Mouse (Mus musculus) spleen, adult 18-20 months (tissue): ENCODE measurements around the gene Gm2a.

Experiments
- DNase-seq, 2 experiments: peaks; one replicate each; pipeline ENCODE4 v3.0.0; 2022; ENCODE audit warnings: mixed read lengths in 2 of 2

The Gm2a gene

GRCm38 (mm10) chr11:55131946-55132345 lies 34.0 kb downstream of the Gm2a start:
- DNase-seq = no peak

GRCm38 (mm10) chr11:55133204-55133603 lies 35.3 kb downstream of the Gm2a start:
- no peak for DNase-seq

DNA sequence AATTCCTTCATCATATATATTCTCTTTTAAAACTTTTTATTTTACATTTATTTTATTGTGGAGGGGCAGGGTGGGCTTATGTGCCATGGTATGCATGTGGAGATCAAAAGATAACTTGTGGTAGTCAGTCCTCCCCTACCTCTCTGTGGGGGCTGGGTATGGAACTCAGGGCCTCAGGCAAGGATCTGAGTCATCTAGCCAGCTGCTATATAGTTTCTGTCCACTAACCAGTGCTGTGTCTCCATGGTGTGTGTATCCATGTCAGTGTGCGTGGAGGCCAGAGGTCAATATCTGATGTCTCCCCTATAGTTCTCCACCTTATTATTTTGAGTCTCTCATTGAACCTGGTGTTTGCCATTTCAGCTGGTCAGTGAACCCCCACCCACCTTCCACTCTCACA lies 36.5 kb downstream of the Gm2a start:
- DNase-seq = no peak

DNA sequence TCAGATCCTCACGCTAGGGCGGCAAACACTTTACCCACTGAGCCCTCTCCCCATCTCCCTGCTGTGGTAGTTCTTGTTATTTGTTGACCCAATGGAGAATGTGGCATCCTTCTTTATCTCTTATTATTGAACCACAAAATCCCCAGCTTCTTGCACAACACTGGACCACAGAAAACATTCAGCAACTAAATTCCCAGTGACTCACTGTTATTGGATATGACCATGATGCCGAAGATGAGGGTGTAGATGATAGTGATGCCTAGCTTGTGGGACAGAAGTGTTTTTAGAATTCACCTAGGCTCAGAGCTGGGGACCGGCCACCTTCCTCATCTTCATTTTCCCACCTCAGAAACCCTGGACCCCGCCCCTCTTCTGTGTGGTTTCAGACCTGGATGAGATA lies 37.0 kb downstream of the Gm2a start:
- no peak for DNase-seq

DNA sequence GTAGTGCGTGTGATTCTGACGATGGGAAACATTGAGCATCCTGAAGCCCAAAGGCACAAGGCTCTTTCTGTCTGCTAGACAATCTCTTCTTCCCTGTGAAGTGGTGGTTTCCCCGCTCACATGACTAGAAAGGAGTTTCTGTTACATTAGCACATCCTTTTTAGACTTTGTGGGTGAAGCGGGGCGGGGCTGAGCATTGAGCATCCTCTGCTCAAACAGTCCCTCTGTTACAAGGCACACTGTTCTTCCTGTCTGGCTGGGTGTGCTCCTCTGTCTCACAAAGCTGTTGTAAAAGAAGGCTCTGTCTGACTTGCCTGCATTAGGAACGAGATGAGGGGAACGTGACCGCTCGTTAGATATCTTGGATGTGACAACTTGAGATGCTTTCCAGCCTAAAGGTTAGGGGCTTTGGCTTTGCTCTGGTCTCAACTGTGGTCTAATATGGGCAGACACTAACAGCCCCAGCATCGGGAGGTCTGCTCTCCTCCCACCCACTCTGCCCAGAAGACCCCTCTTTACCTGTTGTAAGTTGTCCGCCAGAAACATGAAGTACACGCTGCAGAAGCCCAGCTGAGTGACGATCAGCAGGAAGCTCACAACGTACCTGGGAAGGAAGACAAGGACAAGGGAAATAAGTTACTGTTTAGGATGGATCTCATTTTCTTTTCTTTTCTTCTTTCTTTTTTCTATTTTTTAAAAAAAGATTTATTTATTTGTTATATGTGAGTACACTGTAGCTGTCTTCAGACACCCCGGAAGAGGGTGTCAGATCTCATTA lies 39.0 kb downstream of the Gm2a start:
- peak; percentile 72 to 75 for DNase-seq

DNA sequence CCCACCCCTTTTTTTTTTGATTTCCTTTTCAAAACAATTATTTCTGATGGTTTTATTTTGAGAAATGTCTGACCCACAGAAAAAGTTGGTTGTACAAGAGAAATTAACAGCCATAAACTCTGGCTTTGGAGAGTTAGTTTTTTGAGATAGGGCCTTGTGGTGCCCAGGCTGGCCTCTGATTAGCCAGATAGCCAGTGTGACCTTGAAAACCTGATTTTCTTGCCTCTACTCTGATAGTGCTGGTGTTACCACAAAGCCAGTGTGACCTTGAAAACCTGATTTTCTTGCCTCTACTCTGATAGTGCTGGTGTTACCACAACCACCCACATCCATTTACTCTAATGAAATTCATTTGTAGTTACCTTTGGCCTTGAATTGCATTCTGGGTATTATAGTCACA lies 39.7 kb downstream of the Gm2a start:
- DNase-seq = no peak

DNA sequence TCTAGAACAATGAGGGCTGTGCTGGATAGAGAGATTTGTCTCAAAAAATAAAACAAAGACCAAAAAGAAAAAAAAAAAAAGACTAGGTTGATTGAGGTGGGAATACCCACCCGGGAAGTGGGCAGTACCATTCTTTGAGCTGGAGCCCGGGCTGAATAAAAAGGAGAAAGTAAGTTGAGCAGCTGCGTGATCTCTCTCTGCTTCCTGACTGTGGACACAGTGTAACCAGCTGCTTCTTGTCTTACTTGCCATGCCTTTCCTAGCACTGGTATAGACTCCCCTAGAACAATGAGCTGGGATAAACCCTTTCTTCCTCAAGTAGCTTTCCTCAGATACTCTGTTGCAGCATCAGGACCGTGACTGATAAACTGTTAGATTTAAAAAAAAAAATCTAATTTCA lies 43.6 kb downstream of the Gm2a start:
- DNase-seq = no peak

DNA sequence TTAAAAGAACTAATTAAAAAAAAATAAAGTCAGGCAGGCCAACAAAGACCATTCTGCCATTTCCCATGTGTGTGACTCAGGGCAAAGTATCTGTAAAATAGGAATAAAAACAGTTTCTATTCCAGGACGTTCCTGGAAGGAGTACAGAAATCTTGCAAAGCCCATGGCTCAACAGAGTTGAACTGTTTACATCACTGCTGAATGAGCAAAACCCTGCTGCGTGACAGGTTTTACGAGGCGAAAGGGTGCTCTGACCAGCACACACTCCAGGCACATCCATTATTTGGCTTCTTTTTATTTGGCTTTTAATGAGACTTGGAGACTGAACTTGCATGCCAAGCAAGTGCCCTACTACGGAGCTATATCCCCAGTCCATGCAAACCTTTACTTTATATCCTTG lies 46.1 kb downstream of the Gm2a start:
- DNase-seq = no peak

DNA sequence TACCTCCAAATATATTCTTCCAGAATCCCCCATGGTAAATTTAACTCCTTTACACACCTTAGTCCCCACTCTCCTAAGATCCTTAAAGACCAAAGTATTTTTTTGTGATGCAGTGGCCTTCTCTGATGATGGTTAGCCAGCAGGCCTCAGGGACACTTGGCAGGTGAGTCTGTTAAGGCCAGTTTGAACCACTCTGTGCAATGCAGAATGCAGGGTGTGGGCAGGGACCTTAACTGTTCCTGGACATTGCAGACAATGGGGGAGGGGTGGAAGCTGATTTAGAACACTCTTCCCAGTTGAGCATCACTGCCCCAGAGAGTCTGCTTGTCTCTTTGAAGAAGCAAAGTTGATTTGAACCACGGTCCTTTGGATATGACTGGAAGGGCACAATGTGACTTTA lies 48.9 kb downstream of the Gm2a start:
- DNase-seq = no peak

GRCm38 (mm10) chr11:55147423-55147822 lies 49.5 kb downstream of the Gm2a start:
- no peak for DNase-seq

DNA sequence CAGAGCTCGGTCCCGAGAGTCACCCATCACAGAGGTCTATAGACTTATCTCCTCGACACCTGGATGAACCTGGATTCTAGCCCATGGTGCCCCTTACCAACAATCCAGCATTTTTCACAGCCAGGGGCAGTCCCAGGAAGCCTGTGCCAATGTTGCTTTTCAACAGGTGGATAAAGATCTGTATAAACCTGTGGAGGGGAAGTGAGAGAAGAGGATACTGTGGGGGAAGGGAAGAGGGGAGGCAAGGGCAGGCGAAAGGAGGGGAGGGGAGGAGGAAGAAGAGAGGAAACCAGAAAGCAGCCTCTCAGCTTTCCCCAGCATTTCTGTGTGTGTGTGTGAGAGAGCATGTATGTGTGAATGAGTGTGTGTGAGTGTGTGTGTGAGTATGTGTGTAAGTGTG lies 50.5 kb downstream of the Gm2a start:
- DNase-seq = no peak

DNA sequence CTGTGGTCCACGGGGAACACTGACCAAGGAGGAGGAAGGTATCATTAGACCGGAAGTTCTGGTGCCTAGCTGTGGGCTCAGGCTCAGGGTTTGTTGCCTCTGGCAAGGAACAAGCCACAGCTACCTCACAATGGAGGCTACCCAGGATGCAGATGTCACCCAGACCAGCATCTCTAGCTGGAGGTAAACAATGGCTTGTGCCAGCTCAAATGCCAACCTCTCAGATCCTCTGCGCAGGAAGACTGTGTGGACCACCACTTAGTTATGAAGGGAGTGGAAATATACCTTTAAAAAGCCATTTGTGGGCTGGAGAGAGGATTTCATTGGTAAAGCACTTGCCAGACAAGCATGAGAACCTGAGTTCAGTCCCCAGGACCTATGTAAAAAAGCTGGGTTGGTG lies 53.7 kb downstream of the Gm2a start, which contains the start of gene Slc36a3:
Slc36a3 (minus strand) TSS at position 101 of the 400 bp plus-strand sequence.
- no peak for DNase-seq

- DNase-seq = no peak
Measured at GRCm38 (mm10) chr11:55154398-55155069, 56.6 kb downstream of the Gm2a start.

DNA sequence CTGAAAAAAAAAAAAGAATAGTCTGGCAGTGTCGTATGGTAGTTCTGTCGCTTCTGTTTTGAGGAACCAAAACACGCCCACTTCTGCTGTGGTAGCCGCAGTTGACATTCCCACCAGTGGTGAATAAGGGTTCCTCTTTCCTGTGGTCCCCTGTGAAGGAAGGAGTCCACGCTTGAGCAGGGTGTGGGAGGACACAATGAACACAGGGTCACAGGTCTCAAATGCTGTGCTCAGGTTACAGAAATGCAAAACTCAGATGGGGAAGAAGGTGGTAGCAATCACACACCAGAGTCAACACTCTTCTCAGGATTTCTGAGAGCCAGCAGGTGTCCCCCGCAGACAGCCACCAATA lies 57.1 kb downstream of the Gm2a start:
- DNase-seq = peak; percentile 42 to 60

DNA sequence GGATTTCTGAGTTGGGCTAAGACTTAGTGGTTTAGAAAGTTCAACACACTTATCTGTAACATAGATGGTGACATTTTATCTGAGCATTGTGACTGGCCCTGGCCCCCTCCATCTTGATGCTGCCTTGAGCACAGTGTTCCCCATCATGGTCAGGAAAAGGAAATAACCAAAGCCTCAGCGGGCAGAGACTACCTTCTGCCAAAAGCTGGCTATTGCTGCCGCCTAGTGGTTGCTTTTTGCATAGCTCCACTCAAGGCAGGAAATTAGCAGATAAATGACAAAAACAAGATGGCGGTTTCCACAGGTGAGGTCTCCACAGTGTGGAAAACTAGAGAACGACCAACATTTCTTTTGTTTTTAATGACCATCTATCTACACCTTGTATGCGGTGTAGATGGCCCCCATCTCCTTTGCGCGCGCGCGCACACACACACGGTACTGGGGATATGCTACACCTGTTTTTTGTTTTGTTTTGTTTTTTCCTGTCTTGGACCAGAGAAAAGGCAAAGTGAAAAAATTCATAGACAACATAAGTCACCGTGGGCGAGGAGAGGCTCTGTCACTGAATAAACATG lies 61.0 kb downstream of the Gm2a start:
- DNase-seq = peak; percentile 77 to 92
